Mouse (Mus musculus): ENCODE results near the gene Bahcc1.

Bahcc1 gene

GRCm38 (mm10) chr11:120319310-120319709 lies 86.6 kb downstream of the Bahcc1 start:
- DNase-seq: peak; percentile 18

GRCm38 (mm10) chr11:120320156-120320555 lies 87.4 kb downstream of the Bahcc1 start:
- peak; percentile 12 for DNase-seq

- peak; percentile 2 for DNase-seq
Measured at GRCm38 (mm10) chr11:120335431-120336021, 102.8 kb downstream of the Bahcc1 start.

GRCm38 (mm10) chr11:120337447-120337846 lies 104.7 kb downstream of the Bahcc1 start:
- DNase-seq: peak; percentile 0

GRCm38 (mm10) chr11:120338786-120339185 lies 106.0 kb downstream of the Bahcc1 start:
- peak; percentile 0 for DNase-seq

GRCm38 (mm10) chr11:120339978-120340513 lies 107.3 kb downstream of the Bahcc1 start:
- DNase-seq: no peak

- DNase-seq: no peak
Measured at GRCm38 (mm10) chr11:120341661-120342060, 108.9 kb downstream of the Bahcc1 start.
